Mouse (Mus musculus): ENCODE measurements around the gene Hipk3. TPM values are rescaled to one million over a fixed set of nuclear protein-coding genes. Genes with fewer than 3 reads are reported as not detected.
A peak's percentile ranks its signal among the peaks of the same experiment; 100 is the strongest.

Gene Hipk3
- polyA plus RNA-seq, 1 experiment from 2014 or later, result 13.8 TPM

GRCm38 (mm10) chr2:104404036-104404435 is 90.2 kb downstream of the Hipk3 start:
- Histone ChIP-seq H3K4me1 (replicated peaks; ENCODE audit: insufficient read depth, low read length) (no peaks in the 10 kb centered on the region), H3K4me3 (replicated peaks; ENCODE audit: low read depth, low read length) (no peak overlapping the region), H3K9me3 (replicated peaks; ENCODE audit: low read length) (no peaks in the 10 kb centered on the region), H3K36me3 (ENCODE audit: insufficient read depth, low read length) (no peaks in the 10 kb centered on the region), H3K27ac (no peak overlapping the region), H3K9ac (ENCODE audit: low read depth, low read length) (no peak overlapping the region), H3K27me3 (ENCODE audit: insufficient read depth, low read length) (peaks cover 12% of the 10 kb centered on the region), H3K4me2 (ENCODE audit: low read length) (no peak overlapping the region)
- ATAC-seq (replicated peaks; ENCODE audit: low FRiP score, low read depth) (no peak), DNase-seq (ENCODE audit: low spot score) (no peak)
- 81% methylated on average over 6 of the region's 6 CpGs for WGBS
- no peak for TF ChIP-seq CTCF (IDR thresholded peaks at IDR 0.05; ENCODE audit: low read depth)

GRCm38 (mm10) chr2:104398651-104399290 is 95.5 kb downstream of the Hipk3 start:
- Histone ChIP-seq H3K4me3 (replicated peaks; ENCODE audit: low read depth, low read length) (no peak overlapping the region), H3K9me3 (replicated peaks; ENCODE audit: low read length) (no peaks in the 10 kb centered on the region), H3K4me1 (replicated peaks; ENCODE audit: insufficient read depth, low read length) (no peaks in the 10 kb centered on the region), H3K9ac (ENCODE audit: low read depth, low read length) (no peak overlapping the region), H3K4me2 (ENCODE audit: low read length) (no peak overlapping the region), H3K27me3 (ENCODE audit: insufficient read depth, low read length) (no peaks in the 10 kb centered on the region), H3K36me3 (ENCODE audit: insufficient read depth, low read length) (no peaks in the 10 kb centered on the region), H3K27ac (no peak overlapping the region)
- 60% methylated on average over 6 of the region's 6 CpGs for WGBS
- no peak for ATAC-seq (replicated peaks; ENCODE audit: low FRiP score, low read depth)
- TF ChIP-seq CTCF (IDR thresholded peaks at IDR 0.05; ENCODE audit: low read depth), result no peak
- no peak for DNase-seq (ENCODE audit: low spot score)

GRCm38 (mm10) chr2:104395961-104396360 is 98.3 kb downstream of the Hipk3 start:
- Histone ChIP-seq H3K9ac (ENCODE audit: low read depth, low read length) (no peak overlapping the region), H3K36me3 (ENCODE audit: insufficient read depth, low read length) (no peaks in the 10 kb centered on the region), H3K4me3 (replicated peaks; ENCODE audit: low read depth, low read length) (no peak overlapping the region), H3K27ac (no peak overlapping the region), H3K4me2 (ENCODE audit: low read length) (no peak overlapping the region), H3K4me1 (replicated peaks; ENCODE audit: insufficient read depth, low read length) (no peaks in the 10 kb centered on the region), H3K27me3 (ENCODE audit: insufficient read depth, low read length) (no peaks in the 10 kb centered on the region), H3K9me3 (replicated peaks; ENCODE audit: low read length) (no peaks in the 10 kb centered on the region)
- no peak for DNase-seq (ENCODE audit: low spot score)
- WGBS, result 63% methylated on average over 9 of the region's 9 CpGs
- TF ChIP-seq CTCF (IDR thresholded peaks at IDR 0.05; ENCODE audit: low read depth), result no peak
- no peak for ATAC-seq (replicated peaks; ENCODE audit: low FRiP score, low read depth)

GRCm38 (mm10) chr2:104394769-104395168 is 99.5 kb downstream of the Hipk3 start:
- H3K4me3 ChIP-seq (replicated peaks; ENCODE audit: low read depth, low read length), result no peak overlapping the region
- H3K36me3 ChIP-seq (ENCODE audit: insufficient read depth, low read length), result no peaks in the 10 kb centered on the region
- ATAC-seq (replicated peaks; ENCODE audit: low FRiP score, low read depth) (no peak), DNase-seq (ENCODE audit: low spot score) (no peak)
- no peak overlapping the region for H3K4me2 ChIP-seq (ENCODE audit: low read length)
- no peaks in the 10 kb centered on the region for H3K27me3 ChIP-seq (ENCODE audit: insufficient read depth, low read length)
- H3K4me1 ChIP-seq (replicated peaks; ENCODE audit: insufficient read depth, low read length), result no peaks in the 10 kb centered on the region
- no peaks in the 10 kb centered on the region for H3K9me3 ChIP-seq (replicated peaks; ENCODE audit: low read length)
- no peak overlapping the region for H3K9ac ChIP-seq (ENCODE audit: low read depth, low read length)
- WGBS, result 58% methylated on average over 2 of the region's 2 CpGs
- no peak overlapping the region for H3K27ac ChIP-seq
- TF ChIP-seq CTCF (IDR thresholded peaks at IDR 0.05; ENCODE audit: low read depth), result no peak

DNA sequence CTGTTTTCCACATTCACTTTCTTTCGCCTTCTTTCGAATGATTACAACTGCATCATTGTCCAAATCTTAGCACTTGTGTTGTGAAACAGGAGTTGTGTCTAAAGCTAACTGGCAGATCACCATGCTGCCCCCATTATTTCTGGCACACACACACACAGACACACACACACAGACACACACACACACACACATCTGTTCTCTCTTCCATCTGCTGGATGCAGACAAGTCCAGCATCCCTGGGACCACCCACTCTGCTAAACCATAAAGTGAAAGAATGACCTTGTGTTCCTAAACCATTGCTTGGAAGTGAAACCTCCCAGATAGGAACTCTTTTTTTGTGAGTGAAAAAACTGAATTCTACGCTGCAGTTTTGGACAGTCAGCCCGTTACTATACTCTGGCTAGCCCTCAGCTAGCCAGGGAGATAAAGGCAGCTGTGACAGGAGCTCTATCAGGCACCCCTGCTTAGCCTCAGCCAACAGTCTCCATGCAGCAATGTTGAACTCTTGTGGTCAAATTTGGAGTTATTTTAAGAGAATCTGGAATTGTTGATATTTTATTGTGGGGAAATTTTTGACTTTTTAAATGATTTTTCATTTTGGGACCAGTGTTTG is 101.4 kb downstream of the Hipk3 start:
- no peak overlapping the region for H3K9ac ChIP-seq (ENCODE audit: low read depth, low read length)
- peak; percentile 18 for DNase-seq (ENCODE audit: low spot score)
- WGBS, result 64% methylated on average over 4 of the region's 4 CpGs

DNA sequence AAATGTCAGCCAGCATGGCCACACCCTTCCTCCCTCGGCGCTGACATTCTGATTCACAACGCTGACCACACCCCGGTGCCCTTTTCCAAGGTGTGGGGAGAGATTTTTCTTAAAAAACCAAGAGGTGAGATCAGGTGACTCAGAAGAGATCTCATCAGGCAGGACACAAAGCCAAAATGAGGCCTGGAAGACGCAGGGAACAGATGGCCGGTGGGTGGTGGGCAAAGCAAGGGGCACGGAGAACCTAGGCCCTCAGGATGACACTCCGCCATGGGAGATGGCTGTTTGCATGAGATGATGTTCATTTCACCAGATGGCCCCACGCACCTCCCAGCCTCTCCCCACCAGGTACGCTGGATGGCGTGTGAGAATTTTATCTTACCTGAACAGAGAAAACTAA is 105.0 kb downstream of the Hipk3 start:
- Histone ChIP-seq H3K36me3 (ENCODE audit: insufficient read depth, low read length) (no peaks in the 10 kb centered on the region), H3K4me1 (replicated peaks; ENCODE audit: insufficient read depth, low read length) (no peaks in the 10 kb centered on the region), H3K4me3 (replicated peaks; ENCODE audit: low read depth, low read length) (no peak overlapping the region), H3K9ac (ENCODE audit: low read depth, low read length) (no peak overlapping the region), H3K4me2 (ENCODE audit: low read length) (no peak overlapping the region), H3K27ac (no peak overlapping the region), H3K27me3 (ENCODE audit: insufficient read depth, low read length) (no peaks in the 10 kb centered on the region), H3K9me3 (replicated peaks; ENCODE audit: low read length) (no peaks in the 10 kb centered on the region)
- no peak for TF ChIP-seq CTCF (IDR thresholded peaks at IDR 0.05; ENCODE audit: low read depth)
- 90% methylated on average over 11 of the region's 11 CpGs for WGBS
- no peak for DNase-seq (ENCODE audit: low spot score)
- ATAC-seq (replicated peaks; ENCODE audit: low FRiP score, low read depth), result no peak

More for the DNA sequence above, 101.4 kb downstream of the Hipk3 start:
- H3K9me3 ChIP-seq (replicated peaks; ENCODE audit: low read length), result no peaks in the 10 kb centered on the region
- no peak overlapping the region for H3K4me2 ChIP-seq (ENCODE audit: low read length)
- no peak overlapping the region for H3K27ac ChIP-seq
- H3K4me3 ChIP-seq (replicated peaks; ENCODE audit: low read depth, low read length), result no peak overlapping the region
- no peaks in the 10 kb centered on the region for H3K27me3 ChIP-seq (ENCODE audit: insufficient read depth, low read length)
- H3K4me1 ChIP-seq (replicated peaks; ENCODE audit: insufficient read depth, low read length), result no peaks in the 10 kb centered on the region
- no peaks in the 10 kb centered on the region for H3K36me3 ChIP-seq (ENCODE audit: insufficient read depth, low read length)
- TF ChIP-seq CTCF (IDR thresholded peaks at IDR 0.05; ENCODE audit: low read depth), result no peak
- ATAC-seq (replicated peaks; ENCODE audit: low FRiP score, low read depth), result no peak
